Mouse (Mus musculus) kidney, postnatal 0 days (tissue): Measurements from ENCODE around the gene Gm49366. TPM values are rescaled to one million over a fixed set of nuclear protein-coding genes. Genes with fewer than 3 reads are reported as not detected.
A peak's percentile ranks its signal among the peaks of the same experiment; 100 is the strongest.
"Not testable (repeated sequence)": the region's sequence is repeated elsewhere in the genome, so short reads cannot be mapped to it uniquely, and the experiment has no call there.

ENCODE experiments used
- ATAC-seq: fragments of 200-750 bp; cut with Nextera tagmentation; replicated peaks from 2 replicates; pipeline ENCODE4 v1.8.0; 2017; ENCODE audit warnings: low read depth, moderate number of reproducible peaks, moderate TSS enrichment, moderate library complexity; ENCODE audit not compliant: low FRiP score
- DNase-seq: peaks from one replicate; pipeline ENCODE4 v3.0.0-alpha.2; 2016; ENCODE audit warnings: low spot score
- H3K27ac ChIP-seq: fragments of 300-500 bp; sonication (generic); 2 replicates; pipeline ENCODE4 v1.5.1; 2014; ENCODE audit warnings: mild to moderate bottlenecking
- H3K27me3 ChIP-seq: fragments of 300-500 bp; sonication (generic); 2 replicates; pipeline ENCODE4 v1.6.1; 2014; ENCODE audit warnings: low read length, mixed read lengths; ENCODE audit not compliant: insufficient read depth
- H3K36me3 ChIP-seq: fragments of 300-500 bp; sonication (generic); 2 replicates; pipeline ENCODE4 v1.6.1; 2014; ENCODE audit warnings: low read length, mixed read lengths; ENCODE audit not compliant: insufficient read depth
- H3K4me1 ChIP-seq: fragments of 300-500 bp; sonication (generic); replicated peaks from 2 replicates; pipeline ENCODE4 v1.6.1; 2014; ENCODE audit warnings: antibody characterized with exemption, low read length, mixed read lengths; ENCODE audit not compliant: insufficient read depth
- H3K4me2 ChIP-seq: fragments of 300-500 bp; sonication (generic); 2 replicates; pipeline ENCODE4 v1.6.1; 2014; ENCODE audit warnings: mild to moderate bottlenecking, low read length, moderate library complexity, mixed read lengths
- H3K4me3 ChIP-seq: fragments of 300-500 bp; sonication (generic); replicated peaks from 2 replicates; pipeline ENCODE4 v1.5.1; 2014; ENCODE audit warnings: low read depth, low read length
- H3K9ac ChIP-seq: fragments of 300-500 bp; sonication (generic); 2 replicates; pipeline ENCODE4 v1.6.1; 2014; ENCODE audit warnings: low read depth, low read length
- H3K9me3 ChIP-seq: fragments of 300-500 bp; sonication (generic); replicated peaks from 2 replicates; pipeline ENCODE4 v1.6.1; 2016; ENCODE audit warnings: low read length, inconsistent platforms, mixed read lengths
- CTCF ChIP-seq: IDR thresholded peaks from 2 replicates; pipeline ENCODE4 v1.5.1; 2016; ENCODE audit warnings: antibody characterized with exemption, low read depth, mild to moderate bottlenecking, moderate library complexity
- WGBS: fragments of 180-500 bp; shearing (Covaris S2); extraction: QIAGEN DNeasy Blood & Tissue Kit; methylation state at CpG from one replicate; pipeline ENCODE4 v1.1.7; 2014; 5-methylcytosine and 5-hydroxymethylcytosine counted together
- polyA plus RNA-seq: library from polyadenylated mRNA; unstranded; fragments of >200 nt; fragmentation: Nextera tagmentation; extraction: Ambion mirVana; gene quantifications from 2 replicates; pipeline ENCODE4 v1.2.1, GENCODE M21; 2015

Gene Gm49366
- polyA plus RNA-seq, 1 experiment from 2014 or later, result not detected

GRCm38 (mm10) chr12:84068296-84068695 is 29.6 kb downstream of the Gm49366 start:
- no peak for TF ChIP-seq CTCF
- Histone ChIP-seq H3K4me3 (no peak overlapping the region), H3K4me1 (no peaks in the 10 kb centered on the region), H3K27ac (no peak overlapping the region), H3K36me3 (no peaks in the 10 kb centered on the region), H3K9ac (no peak overlapping the region), H3K27me3 (no peaks in the 10 kb centered on the region), H3K4me2 (no peak overlapping the region), H3K9me3 (no peaks in the 10 kb centered on the region)
- DNase-seq (no peak), ATAC-seq (no peak)
- 67% methylated on average over 8 of the region's 8 CpGs for WGBS

GRCm38 (mm10) chr12:84068986-84069385 is 30.3 kb downstream of the Gm49366 start, which contains the start of gene Acot5:
Gene Acot5, plus strand, starts transcription at chr12:84069325.
- no peaks in the 10 kb centered on the region for H3K9me3 ChIP-seq
- H3K4me1 ChIP-seq, result no peaks in the 10 kb centered on the region
- DNase-seq (no peak), ATAC-seq (no peak)
- peak within 1 kb of the TSS; percentile 52 for H3K4me2 ChIP-seq
- TF ChIP-seq CTCF, result no peak
- H3K4me3 ChIP-seq, result peak within 1 kb of the TSS; percentile 29
- H3K27ac ChIP-seq, result no peak within 1 kb of the TSS
- no peaks in the 10 kb centered on the region for H3K36me3 ChIP-seq
- no peaks in the 10 kb centered on the region for H3K27me3 ChIP-seq
- 0 out of 2 replicates have a peak within 1 kb of the TSS, but pooled peaks have one; percentile 27 for H3K9ac ChIP-seq
- 41% methylated on average over 9 of the region's 9 CpGs for WGBS

GRCm38 (mm10) chr12:84069582-84069981 is 30.8 kb downstream of the Gm49366 start:
- not testable (repeated sequence) for H3K9me3 ChIP-seq, H3K27me3 ChIP-seq, DNase-seq, H3K27ac ChIP-seq, H3K4me1 ChIP-seq, H3K36me3 ChIP-seq
- peak overlapping the region; percentile 52 for H3K4me2 ChIP-seq
- WGBS, result 2% methylated on average over 39 of the region's 52 CpGs
- H3K4me3 ChIP-seq, result peak overlapping the region; percentile 29
- H3K9ac ChIP-seq, result 0 out of 2 replicates have a peak overlapping the region, but pooled peaks have one; percentile 27
- ATAC-seq, result 0 out of 2 replicates have a peak, but pooled peaks have one; percentile 13

GRCm38 (mm10) chr12:84071696-84072095 is 33.0 kb downstream of the Gm49366 start:
- no peaks in the 10 kb centered on the region for H3K9me3 ChIP-seq
- H3K27me3 ChIP-seq, result no peaks in the 10 kb centered on the region
- H3K36me3 ChIP-seq, result no peaks in the 10 kb centered on the region
- H3K9ac ChIP-seq, result no peak overlapping the region
- H3K4me3 ChIP-seq, result no peak overlapping the region
- no peak for TF ChIP-seq CTCF
- H3K4me2 ChIP-seq, result no peak overlapping the region
- ATAC-seq, result no peak
- H3K27ac ChIP-seq, result no peak overlapping the region
- DNase-seq, result no peak
- H3K4me1 ChIP-seq, result no peaks in the 10 kb centered on the region
- WGBS, result 77% methylated on average over 2 of the region's 2 CpGs

- no peak for ATAC-seq
- no peak overlapping the region for H3K9ac ChIP-seq
- H3K27ac ChIP-seq, result no peak overlapping the region
- H3K4me1 ChIP-seq, result no peaks in the 10 kb centered on the region
- no peak for TF ChIP-seq CTCF
- WGBS, result 89% methylated on average over 4 of the region's 4 CpGs
- no peak for DNase-seq
- no peaks in the 10 kb centered on the region for H3K27me3 ChIP-seq
- no peak overlapping the region for H3K4me3 ChIP-seq
- no peak overlapping the region for H3K4me2 ChIP-seq
- no peaks in the 10 kb centered on the region for H3K9me3 ChIP-seq
- H3K36me3 ChIP-seq, result no peaks in the 10 kb centered on the region
Observed at GRCm38 (mm10) chr12:84077371-84077990, 38.7 kb downstream of the Gm49366 start.

- no peak overlapping the region for H3K4me3 ChIP-seq
- no peak for TF ChIP-seq CTCF
- ATAC-seq, result no peak
- H3K4me1 ChIP-seq, result no peaks in the 10 kb centered on the region
- H3K27me3 ChIP-seq, result no peaks in the 10 kb centered on the region
- H3K4me2 ChIP-seq, result no peak overlapping the region
- no peaks in the 10 kb centered on the region for H3K36me3 ChIP-seq
- no peak overlapping the region for H3K9ac ChIP-seq
- no peak for DNase-seq
- no peaks in the 10 kb centered on the region for H3K9me3 ChIP-seq
- WGBS, result 80% methylated on average over 2 of the region's 2 CpGs
- no peak overlapping the region for H3K27ac ChIP-seq
Observed at GRCm38 (mm10) chr12:84083842-84084241, 45.1 kb downstream of the Gm49366 start.

- H3K9me3 ChIP-seq, result no peaks in the 10 kb centered on the region
- no peak overlapping the region for H3K27ac ChIP-seq
- no peak overlapping the region for H3K4me3 ChIP-seq
- no peaks in the 10 kb centered on the region for H3K4me1 ChIP-seq
- H3K9ac ChIP-seq, result no peak overlapping the region
- DNase-seq, result no peak
- TF ChIP-seq CTCF, result no peak
- whole genome bisulfite sequencing, result 81% methylated on average over 4 of the region's 4 CpGs
- no peak overlapping the region for H3K4me2 ChIP-seq
- H3K36me3 ChIP-seq, result no peaks in the 10 kb centered on the region
- ATAC-seq, result no peak
- no peaks in the 10 kb centered on the region for H3K27me3 ChIP-seq
Observed at GRCm38 (mm10) chr12:84084581-84084980, 45.8 kb downstream of the Gm49366 start.

GRCm38 (mm10) chr12:84094666-84095065 is 55.9 kb downstream of the Gm49366 start:
- H3K27ac ChIP-seq, H3K27me3 ChIP-seq, H3K9me3 ChIP-seq, H3K4me2 ChIP-seq, H3K4me3 ChIP-seq, H3K36me3 ChIP-seq, H3K9ac ChIP-seq, DNase-seq, ATAC-seq, H3K4me1 ChIP-seq: not testable (repeated sequence)
- WGBS, result 87% methylated on average over 5 of the region's 5 CpGs
